Mouse (Mus musculus): ENCODE measurements around the gene Map2k6. TPM values are rescaled to one million over a fixed set of nuclear protein-coding genes. Genes with fewer than 3 reads are reported as not detected.

The Map2k6 gene
- polyA plus RNA-seq, 1 experiment from 2014 or later: 24.4 TPM

- ATAC-seq (ENCODE audit: low read depth): no peak
- Histone ChIP-seq H3K9me3 (no peaks in the 10 kb centered on the region), H3K27me3 (no peaks in the 10 kb centered on the region), H3K4me2 (no peak overlapping the region), H3K4me3 (no peak overlapping the region), H3K27ac (replicated peaks) (no peak overlapping the region), H3K4me1 (replicated peaks) (peaks cover 17% of the 10 kb centered on the region), H3K36me3 (no peaks in the 10 kb centered on the region), H3K9ac (no peak overlapping the region)
- 29% methylated on average over 4 of the region's 4 CpGs for WGBS
Measured at GRCm38 (mm10) chr11:110438700-110439296, 39.9 kb downstream of the Map2k6 start.

DNA sequence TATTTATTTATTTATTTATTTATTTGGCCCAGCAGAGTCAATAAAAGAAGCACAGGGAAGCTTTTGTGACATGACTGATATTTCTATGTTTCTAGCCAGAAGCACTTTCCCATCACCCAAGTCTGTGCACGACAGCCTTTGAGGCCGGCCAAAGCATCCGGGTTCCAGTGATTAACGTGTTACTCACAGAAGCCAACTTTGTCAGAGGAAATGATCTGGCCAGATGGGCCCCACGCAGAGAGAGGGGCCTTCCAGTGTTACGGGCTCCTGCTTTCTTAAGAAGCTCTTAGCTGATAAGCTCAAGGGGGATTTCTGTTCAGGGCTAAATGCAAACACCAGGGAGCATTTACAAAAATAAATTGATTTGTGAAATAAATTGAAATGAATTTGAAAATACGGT, 40.4 kb downstream of the Map2k6 start:
- no peaks in the 10 kb centered on the region for H3K9me3 ChIP-seq
- no peak overlapping the region for H3K9ac ChIP-seq
- H3K4me1 ChIP-seq (replicated peaks): peaks cover 17% of the 10 kb centered on the region
- no peak overlapping the region for H3K4me2 ChIP-seq
- 32% methylated on average over 7 of the region's 7 CpGs for WGBS
- no peak for ATAC-seq (ENCODE audit: low read depth)
- H3K27ac ChIP-seq (replicated peaks): 0 out of 2 replicates have a peak overlapping the region, but pooled peaks have one; percentile 18
- H3K27me3 ChIP-seq: no peaks in the 10 kb centered on the region
- H3K36me3 ChIP-seq: no peaks in the 10 kb centered on the region
- no peak overlapping the region for H3K4me3 ChIP-seq

DNA sequence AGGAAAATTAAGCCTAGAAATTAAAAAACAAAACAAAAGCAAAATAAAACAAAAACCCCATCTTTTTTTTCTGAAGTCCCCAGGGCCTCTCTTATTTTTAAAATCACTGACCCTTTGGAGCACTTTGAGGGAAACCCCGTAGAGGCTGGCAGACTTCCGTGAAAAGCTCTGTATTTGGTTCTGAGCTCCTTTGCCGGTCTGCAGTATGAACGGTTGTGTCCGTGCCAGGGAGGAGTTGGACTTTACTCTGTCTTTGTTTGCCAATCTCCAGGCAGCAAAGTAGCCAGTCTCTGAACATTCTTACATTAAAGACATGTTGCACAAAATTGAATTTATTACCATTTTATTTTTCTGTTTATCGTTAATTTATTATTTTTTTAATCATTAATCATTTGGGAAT, 45.7 kb downstream of the Map2k6 start:
- peaks cover 34% of the 10 kb centered on the region for H3K27me3 ChIP-seq
- H3K4me3 ChIP-seq: no peak overlapping the region
- H3K4me1 ChIP-seq (replicated peaks): peaks cover 20% of the 10 kb centered on the region
- H3K4me2 ChIP-seq: no peak overlapping the region
- ATAC-seq (ENCODE audit: low read depth): no peak
- no peak overlapping the region for H3K9ac ChIP-seq
- H3K27ac ChIP-seq (replicated peaks): no peak overlapping the region
- WGBS: 81% methylated on average over 6 of the region's 6 CpGs
- H3K36me3 ChIP-seq: no peaks in the 10 kb centered on the region
- no peaks in the 10 kb centered on the region for H3K9me3 ChIP-seq

- H3K27me3 ChIP-seq: peaks cover 52% of the 10 kb centered on the region
- 3% methylated on average over 7 of the region's 7 CpGs for WGBS
- peaks cover 43% of the 10 kb centered on the region for H3K4me1 ChIP-seq (replicated peaks)
- no peaks in the 10 kb centered on the region for H3K9me3 ChIP-seq
- peak overlapping the region; percentile 49 for H3K4me2 ChIP-seq
- ATAC-seq (ENCODE audit: low read depth): no peak
- H3K36me3 ChIP-seq: no peaks in the 10 kb centered on the region
- H3K27ac ChIP-seq (replicated peaks): no peak overlapping the region
- peak overlapping the region; percentile 17; the same call in 1 of the 2 replicates for H3K4me3 ChIP-seq
- no peak overlapping the region; the same call in 1 of the 2 replicates for H3K9ac ChIP-seq
Measured at GRCm38 (mm10) chr11:110448131-110448725, 49.3 kb downstream of the Map2k6 start.

DNA sequence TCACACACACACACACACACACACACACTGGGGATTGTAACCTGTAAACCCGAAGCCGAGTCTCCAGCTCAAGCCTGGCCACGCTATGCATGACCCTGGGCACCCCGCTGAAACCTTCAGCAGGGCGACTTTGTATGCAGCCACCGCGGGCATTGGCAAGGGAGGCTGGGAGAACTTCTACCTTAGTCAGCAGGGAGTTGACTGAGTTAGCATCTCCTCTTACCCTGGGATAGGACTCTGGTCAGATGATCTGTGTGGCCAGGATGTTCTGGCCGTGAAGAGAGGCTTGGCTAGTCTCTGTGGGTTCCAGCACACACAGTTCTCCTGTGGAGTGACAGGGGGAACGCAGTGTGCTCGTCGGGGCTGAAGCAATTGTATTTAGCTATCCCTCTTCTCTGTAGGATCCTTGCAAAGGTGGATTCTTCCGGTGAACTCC, 49.8 kb downstream of the Map2k6 start:
- H3K4me3 ChIP-seq: peak overlapping the region; percentile 17
- 2% methylated on average over 12 of the region's 12 CpGs for WGBS
- H3K9ac ChIP-seq: peak overlapping the region; percentile 50

GRCm38 (mm10) chr11:110449183-110449582, 50.3 kb downstream of the Map2k6 start:
- WGBS: 7% methylated on average over 11 of the region's 11 CpGs
- H3K4me1 ChIP-seq (replicated peaks): peaks cover 43% of the 10 kb centered on the region
- no peak for ATAC-seq (ENCODE audit: low read depth)
- H3K4me2 ChIP-seq: peak overlapping the region; percentile 49
- 0 out of 2 replicates have a peak overlapping the region, but pooled peaks have one; percentile 39 for H3K27ac ChIP-seq (replicated peaks)
- H3K27me3 ChIP-seq: peaks cover 60% of the 10 kb centered on the region
- no peaks in the 10 kb centered on the region for H3K9me3 ChIP-seq
- H3K36me3 ChIP-seq: no peaks in the 10 kb centered on the region
- peak overlapping the region; percentile 17 for H3K4me3 ChIP-seq
- peak overlapping the region; percentile 50; the same call in 1 of the 2 replicates for H3K9ac ChIP-seq

More for the DNA sequence above, 49.8 kb downstream of the Map2k6 start:
- no peaks in the 10 kb centered on the region for H3K9me3 ChIP-seq
- H3K27ac ChIP-seq (replicated peaks): 0 out of 2 replicates have a peak overlapping the region, but pooled peaks have one; percentile 39
- peak overlapping the region; percentile 49 for H3K4me2 ChIP-seq
- peaks cover 43% of the 10 kb centered on the region for H3K4me1 ChIP-seq (replicated peaks)
- H3K27me3 ChIP-seq: peaks cover 57% of the 10 kb centered on the region
- ATAC-seq (ENCODE audit: low read depth): no peak
- no peaks in the 10 kb centered on the region for H3K36me3 ChIP-seq

- ATAC-seq (ENCODE audit: low read depth): no peak
- WGBS: 49% methylated on average over 15 of the region's 15 CpGs
- H3K4me1 ChIP-seq (replicated peaks): peaks cover 43% of the 10 kb centered on the region
- peaks cover 56% of the 10 kb centered on the region for H3K27me3 ChIP-seq
- H3K36me3 ChIP-seq: no peaks in the 10 kb centered on the region
- H3K9me3 ChIP-seq: no peaks in the 10 kb centered on the region
- H3K4me3 ChIP-seq: no peak overlapping the region
- H3K4me2 ChIP-seq: no peak overlapping the region
- H3K27ac ChIP-seq (replicated peaks): peak overlapping the region; percentile 52
- H3K9ac ChIP-seq: 0 out of 2 replicates have a peak overlapping the region, but pooled peaks have one; percentile 22
Measured at GRCm38 (mm10) chr11:110450091-110450757, 51.3 kb downstream of the Map2k6 start.

GRCm38 (mm10) chr11:110450758-110451121, 51.8 kb downstream of the Map2k6 start:
- Histone ChIP-seq H3K36me3 (no peaks in the 10 kb centered on the region), H3K9ac (no peak overlapping the region), H3K27ac (replicated peaks) (no peak overlapping the region), H3K4me2 (no peak overlapping the region), H3K27me3 (peaks cover 51% of the 10 kb centered on the region), H3K9me3 (no peaks in the 10 kb centered on the region), H3K4me1 (replicated peaks) (peaks cover 47% of the 10 kb centered on the region), H3K4me3 (no peak overlapping the region)
- WGBS: 73% methylated on average over 4 of the region's 4 CpGs
- ATAC-seq (ENCODE audit: low read depth): no peak

- no peak for ATAC-seq (ENCODE audit: low read depth)
- Histone ChIP-seq H3K9ac (no peak overlapping the region), H3K27ac (replicated peaks) (no peak overlapping the region), H3K9me3 (no peaks in the 10 kb centered on the region), H3K27me3 (peaks cover 45% of the 10 kb centered on the region), H3K4me1 (replicated peaks) (peaks cover 49% of the 10 kb centered on the region), H3K36me3 (no peaks in the 10 kb centered on the region), H3K4me3 (no peak overlapping the region), H3K4me2 (no peak overlapping the region)
- WGBS: 82% methylated on average over 7 of the region's 7 CpGs
Measured at GRCm38 (mm10) chr11:110451590-110451989, 52.7 kb downstream of the Map2k6 start.

GRCm38 (mm10) chr11:110453445-110454154, 54.7 kb downstream of the Map2k6 start:
- 89% methylated on average over 5 of the region's 5 CpGs for WGBS
- Histone ChIP-seq H3K4me3 (no peak overlapping the region), H3K4me2 (no peak overlapping the region), H3K4me1 (replicated peaks) (peaks cover 40% of the 10 kb centered on the region), H3K27me3 (peaks cover 34% of the 10 kb centered on the region), H3K36me3 (no peaks in the 10 kb centered on the region), H3K9me3 (no peaks in the 10 kb centered on the region), H3K9ac (no peak overlapping the region), H3K27ac (replicated peaks) (no peak overlapping the region)
- ATAC-seq (ENCODE audit: low read depth): no peak

- WGBS: 81% methylated on average over 7 of the region's 7 CpGs
Measured at GRCm38 (mm10) chr11:110457441-110457912, 58.6 kb downstream of the Map2k6 start.

More at GRCm38 (mm10) chr11:110457441-110457912, 58.6 kb downstream of the Map2k6 start:
- H3K4me1 ChIP-seq (replicated peaks): peaks cover 25% of the 10 kb centered on the region
- H3K36me3 ChIP-seq: no peaks in the 10 kb centered on the region
- H3K9me3 ChIP-seq: no peaks in the 10 kb centered on the region
- no peak for ATAC-seq (ENCODE audit: low read depth)
- H3K4me2 ChIP-seq: no peak overlapping the region
- no peak overlapping the region for H3K4me3 ChIP-seq
- H3K9ac ChIP-seq: no peak overlapping the region
- H3K27ac ChIP-seq (replicated peaks): no peak overlapping the region
- H3K27me3 ChIP-seq: peaks cover 20% of the 10 kb centered on the region; the same call in 1 of the 2 replicates

All from neural tube, embryonic 13.5 days (tissue).